Mouse (Mus musculus) neural tube, embryonic 13.5 days (tissue): ENCODE measurements at regions not wholly inside any gene's neighbourhood (a gene's known extent, or its start where the extent isn't known, plus 50 kb on each side); places are given as distances from the start of the nearest gene placed in this dataset.

ENCODE experiments used
- ATAC-seq: fragments of 200-750 bp; cut with Nextera tagmentation; 2 replicates; pipeline ENCODE4 v1.8.0; 2017; ENCODE audit warnings: low read depth, mild to moderate bottlenecking, moderate TSS enrichment, moderate library complexity
- H3K27ac ChIP-seq: fragments of 300-500 bp; sonication (generic); replicated peaks from 2 replicates; pipeline ENCODE4 v1.5.1; 2015; ENCODE audit warnings: moderate library complexity, mild to moderate bottlenecking, inconsistent platforms
- H3K27me3 ChIP-seq: fragments of 300-500 bp; sonication (generic); 2 replicates; pipeline ENCODE4 v1.6.1; 2015; ENCODE audit warnings: mild to moderate bottlenecking, inconsistent platforms
- H3K36me3 ChIP-seq: fragments of 300-500 bp; sonication (generic); 2 replicates; pipeline ENCODE4 v1.6.1; 2015; ENCODE audit warnings: mild to moderate bottlenecking, inconsistent platforms
- H3K4me1 ChIP-seq: fragments of 300-500 bp; sonication (generic); replicated peaks from 2 replicates; pipeline ENCODE4 v1.6.1; 2015; ENCODE audit warnings: inconsistent platforms
- H3K4me2 ChIP-seq: fragments of 300-500 bp; sonication (generic); 2 replicates; pipeline ENCODE4 v1.6.1; 2015; ENCODE audit warnings: inconsistent platforms, mild to moderate bottlenecking, moderate library complexity
- H3K4me3 ChIP-seq: fragments of 300-500 bp; sonication (generic); 2 replicates; pipeline ENCODE4 v1.5.1; 2015; ENCODE audit warnings: mild to moderate bottlenecking, inconsistent platforms
- H3K9ac ChIP-seq: fragments of 300-500 bp; sonication (generic); 2 replicates; pipeline ENCODE4 v1.6.1; 2015; ENCODE audit warnings: moderate library complexity, mild to moderate bottlenecking, inconsistent platforms
- H3K9me3 ChIP-seq: fragments of 300-500 bp; sonication (generic); 2 replicates; pipeline ENCODE4 v1.6.1; 2016; ENCODE audit warnings: inconsistent platforms
- WGBS: fragments of 180-500 bp; shearing (Covaris S2); methylation state at CpG from one replicate; pipeline ENCODE4 v1.1.7; 2015; 5-methylcytosine and 5-hydroxymethylcytosine counted together

DNA sequence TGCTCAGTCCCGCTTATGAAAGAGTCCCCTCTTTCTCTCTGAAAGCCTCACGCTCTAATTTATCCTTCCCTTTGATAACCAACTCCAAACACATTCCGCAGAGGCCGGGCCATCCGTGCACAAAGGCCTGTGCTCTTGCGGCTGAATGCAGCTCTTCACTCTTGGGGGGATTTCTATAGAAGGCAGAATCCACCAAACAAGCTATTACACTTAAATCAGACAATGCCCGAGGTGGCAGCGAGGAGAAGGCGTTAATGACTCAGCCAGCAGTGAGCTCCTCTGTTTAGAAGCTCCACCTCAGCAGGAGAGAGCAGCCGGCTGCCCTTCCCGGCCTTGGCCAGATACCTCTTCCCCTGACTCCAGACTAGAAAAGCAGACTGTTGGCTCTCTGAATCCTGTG lies 166.9 kb upstream of the Cadm1 start:
- H3K4me1 ChIP-seq: peaks cover 34% of the 10 kb centered on the region
- 7% methylated on average over 11 of the region's 11 CpGs for WGBS
- H3K36me3 ChIP-seq: no peaks in the 10 kb centered on the region
- H3K4me2 ChIP-seq: no peak overlapping the region
- peaks cover 38% of the 10 kb centered on the region for H3K27me3 ChIP-seq
- no peak for ATAC-seq
- H3K4me3 ChIP-seq: no peak overlapping the region
- H3K9ac ChIP-seq: no peak overlapping the region
- no peaks in the 10 kb centered on the region for H3K9me3 ChIP-seq
- 0 out of 2 replicates have a peak overlapping the region, but pooled peaks have one; percentile 28 for H3K27ac ChIP-seq

GRCm38 (mm10) chr9:47364762-47365161 lies 165.2 kb upstream of the Cadm1 start:
- H3K27me3 ChIP-seq: peaks cover 47% of the 10 kb centered on the region
- H3K9ac ChIP-seq: no peak overlapping the region
- no peak for ATAC-seq
- H3K4me2 ChIP-seq: no peak overlapping the region
- no peak overlapping the region for H3K4me3 ChIP-seq
- peaks cover 36% of the 10 kb centered on the region for H3K4me1 ChIP-seq
- no peaks in the 10 kb centered on the region for H3K36me3 ChIP-seq
- H3K9me3 ChIP-seq: no peaks in the 10 kb centered on the region
- WGBS: 81% methylated on average over 3 of the region's 3 CpGs
- no peak overlapping the region for H3K27ac ChIP-seq

GRCm38 (mm10) chr9:47367266-47367957 lies 162.6 kb upstream of the Cadm1 start:
- peak overlapping the region; percentile 65 for H3K4me2 ChIP-seq
- H3K9me3 ChIP-seq: no peaks in the 10 kb centered on the region
- ATAC-seq: peak; percentile 62
- peak overlapping the region; percentile 31 for H3K4me3 ChIP-seq
- H3K36me3 ChIP-seq: no peaks in the 10 kb centered on the region
- 6% methylated on average over 17 of the region's 17 CpGs for WGBS
- H3K9ac ChIP-seq: peak overlapping the region; percentile 57; the same call in 1 of the 2 replicates
- H3K27me3 ChIP-seq: peaks cover 31% of the 10 kb centered on the region
- peaks cover 35% of the 10 kb centered on the region for H3K4me1 ChIP-seq
- H3K27ac ChIP-seq: peak overlapping the region; percentile 49; the same call in 1 of the 2 replicates

DNA sequence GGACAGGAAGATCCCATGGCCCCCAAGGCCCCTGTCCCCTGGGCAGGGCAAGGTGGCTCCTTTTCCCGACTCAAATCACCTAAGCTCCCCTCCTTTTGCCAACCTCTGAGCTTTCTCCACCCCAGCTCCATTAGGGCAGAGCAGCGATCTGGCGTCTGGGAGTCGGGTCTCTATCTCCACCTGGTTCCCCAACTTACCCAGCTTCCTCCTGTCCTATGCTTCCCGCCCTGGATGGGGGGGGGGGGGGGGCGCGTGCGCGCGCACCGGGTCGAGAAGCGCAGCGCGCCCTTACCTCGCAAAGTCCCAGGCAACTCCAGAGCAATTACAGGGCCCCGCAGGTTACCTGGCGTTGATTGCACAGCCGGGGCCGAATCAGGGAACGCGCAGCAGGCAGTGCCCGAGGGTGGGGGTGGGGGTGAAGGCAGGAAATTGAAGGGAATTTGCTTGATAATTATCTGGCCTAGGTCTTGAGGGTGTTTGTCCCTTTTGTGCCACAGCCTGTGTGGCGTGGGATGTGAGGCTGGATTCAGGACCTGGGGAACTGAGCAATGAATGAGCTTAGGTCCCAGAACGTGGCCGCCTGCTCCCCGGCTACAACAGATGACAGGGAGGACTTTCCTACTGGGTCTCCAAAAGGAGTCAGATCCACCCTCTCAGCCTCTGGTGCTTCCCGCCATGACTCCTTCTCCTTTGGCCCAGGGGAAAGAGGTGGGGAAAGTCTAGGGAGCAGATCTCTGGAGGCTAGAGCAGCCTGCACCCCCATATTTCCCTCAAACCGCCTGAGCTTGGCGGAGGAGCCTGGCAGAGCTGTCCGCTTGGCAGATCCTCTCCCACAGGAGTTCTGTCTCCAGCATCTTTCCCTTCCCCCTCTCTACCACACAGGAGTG lies 161.7 kb upstream of the Cadm1 start:
- Histone ChIP-seq H3K4me2 (peak overlapping the region; percentile 65), H3K36me3 (no peaks in the 10 kb centered on the region), H3K4me1 (peaks cover 26% of the 10 kb centered on the region), H3K27me3 (peaks cover 29% of the 10 kb centered on the region), H3K4me3 (peak overlapping the region; percentile 31), H3K27ac (peak overlapping the region; percentile 54), H3K9ac (peak overlapping the region; percentile 57), H3K9me3 (no peaks in the 10 kb centered on the region)
- ATAC-seq: peak; percentile 47
- 4% methylated on average over 30 of the region's 31 CpGs for WGBS

- H3K9ac ChIP-seq: no peak overlapping the region
- H3K36me3 ChIP-seq: no peaks in the 10 kb centered on the region
- no peak overlapping the region for H3K4me2 ChIP-seq
- no peak overlapping the region for H3K27ac ChIP-seq
- no peak overlapping the region for H3K4me3 ChIP-seq
- H3K27me3 ChIP-seq: peaks cover 10% of the 10 kb centered on the region
- WGBS: 80% methylated on average over 7 of the region's 7 CpGs
- no peak for ATAC-seq
- H3K4me1 ChIP-seq: peaks cover 20% of the 10 kb centered on the region
- no peaks in the 10 kb centered on the region for H3K9me3 ChIP-seq
These were observed 157.7 kb upstream of the Cadm1 start for GRCm38 (mm10) chr9:47372296-47372695.

GRCm38 (mm10) chr9:47374086-47374485 lies 155.9 kb upstream of the Cadm1 start:
- 96% methylated on average over 7 of the region's 7 CpGs for WGBS
- no peaks in the 10 kb centered on the region for H3K36me3 ChIP-seq

DNA sequence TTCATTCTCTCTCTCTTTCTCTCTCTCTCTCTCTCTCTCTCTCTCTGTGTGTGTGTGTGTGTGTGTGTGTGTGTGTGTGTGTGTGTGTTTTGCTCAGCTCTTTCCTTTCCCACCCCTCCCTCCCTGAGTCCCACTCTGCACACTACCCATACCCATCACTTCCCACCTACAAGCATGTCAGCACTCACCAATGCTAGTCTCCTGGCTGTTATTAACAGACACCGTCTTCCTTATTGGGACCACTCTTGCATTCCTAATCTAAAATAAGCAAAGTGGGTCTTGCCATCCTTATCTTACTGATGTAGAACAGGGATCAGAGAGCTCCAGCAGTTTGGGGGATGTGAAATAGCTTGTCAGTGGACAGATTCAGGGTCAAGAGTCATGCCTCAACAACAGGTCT lies 153.3 kb upstream of the Cadm1 start:
- no peaks in the 10 kb centered on the region for H3K36me3 ChIP-seq
- H3K9me3 ChIP-seq: no peaks in the 10 kb centered on the region
- no peak overlapping the region for H3K9ac ChIP-seq
- no peaks in the 10 kb centered on the region for H3K27me3 ChIP-seq
- no peak overlapping the region for H3K4me3 ChIP-seq
- no peak overlapping the region for H3K4me2 ChIP-seq
- ATAC-seq: no peak
- no peaks in the 10 kb centered on the region for H3K4me1 ChIP-seq
- no peak overlapping the region for H3K27ac ChIP-seq
- WGBS: 86% methylated on average over 1 of the region's 1 CpGs

More at GRCm38 (mm10) chr9:47374086-47374485, 155.9 kb upstream of the Cadm1 start:
- H3K4me1 ChIP-seq: peaks cover 2% of the 10 kb centered on the region; the same call in 1 of the 2 replicates
- H3K9ac ChIP-seq: no peak overlapping the region
- H3K27me3 ChIP-seq: 0 out of 2 replicates have a peak, but pooled peaks cover 2% of the 10 kb centered on the region
- H3K4me3 ChIP-seq: no peak overlapping the region
- H3K4me2 ChIP-seq: no peak overlapping the region
- no peaks in the 10 kb centered on the region for H3K9me3 ChIP-seq
- ATAC-seq: no peak
- H3K27ac ChIP-seq: no peak overlapping the region

DNA sequence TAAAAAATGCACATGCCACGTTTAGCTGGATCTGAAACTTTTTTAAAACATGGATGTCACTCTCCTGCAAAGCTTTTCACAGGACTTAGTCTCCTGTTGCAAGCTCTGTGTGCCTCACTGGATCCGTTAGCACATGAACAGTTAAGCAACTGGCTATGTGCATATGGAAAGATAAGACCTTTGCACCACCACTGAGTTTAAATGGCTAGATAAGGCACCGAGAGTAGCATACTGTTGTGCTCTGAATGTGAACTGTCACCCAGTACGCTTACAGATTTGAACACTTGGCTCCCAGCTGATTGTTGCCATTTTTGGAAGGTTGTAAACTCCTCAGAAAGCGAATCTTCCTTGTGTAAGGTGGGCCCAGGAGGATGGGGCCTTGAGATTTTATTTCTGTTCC lies 151.4 kb upstream of the Cadm1 start:
- Histone ChIP-seq H3K27ac (no peak overlapping the region), H3K9ac (no peak overlapping the region), H3K36me3 (no peaks in the 10 kb centered on the region), H3K4me1 (no peaks in the 10 kb centered on the region), H3K4me3 (no peak overlapping the region), H3K27me3 (no peaks in the 10 kb centered on the region), H3K4me2 (no peak overlapping the region), H3K9me3 (no peaks in the 10 kb centered on the region)
- 80% methylated on average over 5 of the region's 5 CpGs for WGBS
- no peak for ATAC-seq

DNA sequence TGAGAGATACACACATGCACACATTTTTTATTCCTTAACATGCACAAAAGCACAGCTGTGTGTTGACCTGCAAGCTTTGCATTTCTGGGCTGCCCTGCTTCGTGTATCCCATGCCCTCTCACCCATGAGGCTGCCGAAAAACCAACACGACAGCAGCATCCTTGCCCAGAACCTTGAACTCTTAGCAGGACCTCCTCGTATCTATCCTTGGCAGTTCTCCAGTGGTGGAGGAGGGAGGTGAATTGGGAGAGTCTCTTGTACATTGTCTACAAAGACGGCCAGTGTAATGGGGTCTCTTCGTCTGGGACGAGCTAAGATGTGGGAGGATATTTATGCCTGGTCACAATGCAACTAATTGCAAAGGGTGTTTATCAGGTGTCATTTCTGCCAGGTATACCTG lies 149.6 kb upstream of the Cadm1 start:
- no peak overlapping the region for H3K4me3 ChIP-seq
- no peaks in the 10 kb centered on the region for H3K36me3 ChIP-seq
- H3K4me1 ChIP-seq: peaks cover 16% of the 10 kb centered on the region
- no peak overlapping the region for H3K27ac ChIP-seq
- WGBS: 74% methylated on average over 7 of the region's 7 CpGs
- no peaks in the 10 kb centered on the region for H3K9me3 ChIP-seq
- no peak overlapping the region for H3K4me2 ChIP-seq
- no peaks in the 10 kb centered on the region for H3K27me3 ChIP-seq
- H3K9ac ChIP-seq: no peak overlapping the region
- ATAC-seq: no peak

DNA sequence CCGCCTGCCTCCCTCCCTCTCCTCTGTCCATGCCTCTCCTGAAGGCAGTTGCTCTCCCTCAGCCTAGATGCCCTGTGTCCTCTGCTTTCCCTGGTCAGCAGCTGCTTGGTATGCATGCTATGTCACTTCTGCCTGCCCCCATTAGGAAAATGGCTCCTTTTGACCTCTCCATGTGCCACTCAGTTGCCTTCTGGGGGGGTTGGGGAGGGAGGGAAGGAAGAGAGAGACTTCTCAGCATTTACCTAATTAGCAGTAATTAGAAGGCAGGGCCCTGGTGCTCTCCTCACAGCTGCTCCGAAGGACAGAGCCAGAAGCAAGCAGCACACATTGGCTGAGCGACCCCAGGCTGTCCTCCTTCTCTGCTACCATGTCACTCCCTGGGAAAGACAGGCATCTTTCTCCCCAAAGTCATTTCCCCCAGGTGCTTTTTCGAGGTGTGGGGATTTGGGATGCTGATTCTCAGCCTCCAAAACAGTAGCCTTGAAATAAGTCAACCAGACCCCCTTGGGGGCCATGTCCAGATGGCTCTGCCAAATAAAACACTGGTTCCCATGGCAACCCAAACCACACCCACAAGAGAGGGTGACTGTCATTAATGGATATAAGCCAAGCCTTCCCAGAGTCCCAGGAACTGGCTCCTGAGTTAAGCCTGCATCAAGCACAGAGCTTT lies 145.7 kb upstream of the Cadm1 start:
- ATAC-seq: peak; percentile 62
- no peaks in the 10 kb centered on the region for H3K27me3 ChIP-seq
- peaks cover 43% of the 10 kb centered on the region for H3K4me1 ChIP-seq
- no peak overlapping the region for H3K4me2 ChIP-seq
- no peak overlapping the region for H3K9ac ChIP-seq
- H3K4me3 ChIP-seq: no peak overlapping the region
- H3K36me3 ChIP-seq: no peaks in the 10 kb centered on the region
- peak overlapping the region; percentile 72 for H3K27ac ChIP-seq
- 17% methylated on average over 4 of the region's 4 CpGs for WGBS
- no peaks in the 10 kb centered on the region for H3K9me3 ChIP-seq

GRCm38 (mm10) chr9:47386646-47387045 lies 143.3 kb upstream of the Cadm1 start:
- WGBS: 63% methylated on average over 11 of the region's 11 CpGs
- Histone ChIP-seq H3K4me2 (no peak overlapping the region), H3K36me3 (no peaks in the 10 kb centered on the region), H3K9me3 (no peaks in the 10 kb centered on the region), H3K9ac (no peak overlapping the region), H3K4me3 (no peak overlapping the region), H3K27ac (no peak overlapping the region), H3K27me3 (peaks cover 2% of the 10 kb centered on the region; the same call in 1 of the 2 replicates), H3K4me1 (peaks cover 43% of the 10 kb centered on the region)
- ATAC-seq: no peak

GRCm38 (mm10) chr9:47387221-47387620 lies 142.8 kb upstream of the Cadm1 start:
- H3K4me2 ChIP-seq: no peak overlapping the region
- H3K9me3 ChIP-seq: no peaks in the 10 kb centered on the region
- no peaks in the 10 kb centered on the region for H3K36me3 ChIP-seq
- H3K4me1 ChIP-seq: peaks cover 43% of the 10 kb centered on the region
- no peak overlapping the region for H3K4me3 ChIP-seq
- H3K27me3 ChIP-seq: peaks cover 5% of the 10 kb centered on the region; the same call in 1 of the 2 replicates
- no peak overlapping the region for H3K27ac ChIP-seq
- WGBS: 80% methylated on average over 4 of the region's 4 CpGs
- no peak for ATAC-seq
- H3K9ac ChIP-seq: no peak overlapping the region
